Mouse (Mus musculus): ENCODE measurements around the gene Rplp2. TPM values are rescaled to one million over a fixed set of nuclear protein-coding genes. Genes with fewer than 3 reads are reported as not detected.
A peak's percentile ranks its signal among the peaks of the same experiment; 100 is the strongest.

Gene Rplp2
- polyA plus RNA-seq, 1 experiment from 2014 or later: 684 TPM

- peak overlapping the region; percentile 77 for H3K9ac ChIP-seq (replicated peaks; ENCODE audit: low read depth, low read length)
- no peaks in the 10 kb centered on the region for H3K9me3 ChIP-seq (ENCODE audit: control insufficient read depth, low read length)
- peaks cover 15% of the 10 kb centered on the region for H3K36me3 ChIP-seq (ENCODE audit: control insufficient read depth, insufficient read depth)
- peaks cover 47% of the 10 kb centered on the region for H3K4me1 ChIP-seq (replicated peaks; ENCODE audit: control insufficient read depth, insufficient read depth, low read length)
- peak overlapping the region; percentile 49; the same call in 1 of the 2 replicates for H3K27ac ChIP-seq (ENCODE audit: low read length)
- H3K4me3 ChIP-seq (replicated peaks; ENCODE audit: low read length): peak overlapping the region; percentile 62
- ATAC-seq: no peak
- peaks cover 22% of the 10 kb centered on the region for H3K27me3 ChIP-seq (replicated peaks; ENCODE audit: control insufficient read depth, insufficient read depth, low read length)
- H3K4me2 ChIP-seq (ENCODE audit: low read length): peak overlapping the region; percentile 62
- 83% methylated on average over 6 of the region's 6 CpGs for WGBS
These were observed 22.2 kb downstream of the Rplp2 start for GRCm38 (mm10) chr7:141469352-141469751.

DNA sequence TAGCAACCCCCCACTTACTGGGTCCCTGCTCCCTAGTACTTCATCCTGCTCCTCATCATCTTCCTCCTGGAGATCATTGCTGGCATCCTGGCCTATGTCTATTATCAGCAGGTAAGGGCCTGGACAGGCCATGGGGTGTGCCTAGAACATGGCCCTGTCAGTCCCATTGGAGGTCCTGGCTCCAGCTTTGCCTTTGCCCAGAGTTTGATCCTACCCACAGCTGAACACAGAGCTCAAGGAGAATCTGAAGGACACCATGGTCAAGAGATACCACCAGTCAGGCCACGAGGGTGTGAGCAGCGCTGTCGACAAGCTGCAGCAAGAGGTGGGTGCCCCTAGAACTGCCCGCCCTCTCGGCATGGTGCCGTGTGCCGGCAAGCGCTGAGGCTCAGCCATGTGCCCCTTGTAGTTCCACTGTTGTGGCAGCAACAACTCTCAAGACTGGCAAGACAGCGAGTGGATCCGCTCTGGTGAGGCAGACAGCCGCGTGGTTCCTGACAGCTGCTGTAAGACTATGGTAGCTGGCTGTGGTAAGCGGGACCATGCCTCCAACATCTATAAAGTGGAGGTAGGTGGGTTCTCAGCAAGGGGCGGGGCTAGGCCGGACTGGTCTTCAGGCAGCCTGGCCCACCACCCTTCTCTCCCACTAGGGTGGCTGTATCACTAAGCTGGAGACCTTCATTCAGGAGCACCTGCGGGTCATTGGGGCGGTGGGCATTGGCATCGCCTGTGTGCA is 22.9 kb downstream of the Rplp2 start:
- H3K27ac ChIP-seq (ENCODE audit: low read length): no peak overlapping the region
- peaks cover 15% of the 10 kb centered on the region for H3K36me3 ChIP-seq (ENCODE audit: control insufficient read depth, insufficient read depth)
- peaks cover 44% of the 10 kb centered on the region for H3K4me1 ChIP-seq (replicated peaks; ENCODE audit: control insufficient read depth, insufficient read depth, low read length)
- no peak overlapping the region for H3K4me3 ChIP-seq (replicated peaks; ENCODE audit: low read length)
- WGBS: 93% methylated on average over 18 of the region's 18 CpGs
- ATAC-seq: no peak
- no peak overlapping the region; the same call in 1 of the 2 replicates for H3K4me2 ChIP-seq (ENCODE audit: low read length)
- no peaks in the 10 kb centered on the region for H3K9me3 ChIP-seq (ENCODE audit: control insufficient read depth, low read length)
- H3K9ac ChIP-seq (replicated peaks; ENCODE audit: low read depth, low read length): no peak overlapping the region
- peaks cover 14% of the 10 kb centered on the region for H3K27me3 ChIP-seq (replicated peaks; ENCODE audit: control insufficient read depth, insufficient read depth, low read length)

GRCm38 (mm10) chr7:141470637-141470944 is 23.4 kb downstream of the Rplp2 start:
- Histone ChIP-seq H3K27me3 (replicated peaks; ENCODE audit: control insufficient read depth, insufficient read depth, low read length) (peaks cover 9% of the 10 kb centered on the region), H3K36me3 (ENCODE audit: control insufficient read depth, insufficient read depth) (peaks cover 15% of the 10 kb centered on the region), H3K4me2 (ENCODE audit: low read length) (no peak overlapping the region), H3K9ac (replicated peaks; ENCODE audit: low read depth, low read length) (no peak overlapping the region), H3K4me1 (replicated peaks; ENCODE audit: control insufficient read depth, insufficient read depth, low read length) (peaks cover 44% of the 10 kb centered on the region), H3K4me3 (replicated peaks; ENCODE audit: low read length) (no peak overlapping the region), H3K9me3 (ENCODE audit: control insufficient read depth, low read length) (no peaks in the 10 kb centered on the region), H3K27ac (ENCODE audit: low read length) (no peak overlapping the region)
- WGBS: 94% methylated on average over 10 of the region's 10 CpGs
- no peak for ATAC-seq

- H3K36me3 ChIP-seq (ENCODE audit: control insufficient read depth, insufficient read depth): peaks cover 15% of the 10 kb centered on the region
- H3K27me3 ChIP-seq (replicated peaks; ENCODE audit: control insufficient read depth, insufficient read depth, low read length): peaks cover 5% of the 10 kb centered on the region
- no peak overlapping the region for H3K27ac ChIP-seq (ENCODE audit: low read length)
- no peak overlapping the region for H3K9ac ChIP-seq (replicated peaks; ENCODE audit: low read depth, low read length)
- H3K4me2 ChIP-seq (ENCODE audit: low read length): no peak overlapping the region
- WGBS: 94% methylated on average over 1 of the region's 1 CpGs
- H3K4me3 ChIP-seq (replicated peaks; ENCODE audit: low read length): no peak overlapping the region
- peaks cover 47% of the 10 kb centered on the region for H3K4me1 ChIP-seq (replicated peaks; ENCODE audit: control insufficient read depth, insufficient read depth, low read length)
- no peak for ATAC-seq
- H3K9me3 ChIP-seq (ENCODE audit: control insufficient read depth, low read length): no peaks in the 10 kb centered on the region
These were observed 24.1 kb downstream of the Rplp2 start for GRCm38 (mm10) chr7:141471236-141471635.

GRCm38 (mm10) chr7:141472226-141472625 is 25.1 kb downstream of the Rplp2 start:
- H3K4me1 ChIP-seq (replicated peaks; ENCODE audit: control insufficient read depth, insufficient read depth, low read length): peaks cover 51% of the 10 kb centered on the region
- H3K4me3 ChIP-seq (replicated peaks; ENCODE audit: low read length): no peak overlapping the region
- H3K9me3 ChIP-seq (ENCODE audit: control insufficient read depth, low read length): no peaks in the 10 kb centered on the region
- peaks cover 15% of the 10 kb centered on the region for H3K36me3 ChIP-seq (ENCODE audit: control insufficient read depth, insufficient read depth)
- 86% methylated on average over 6 of the region's 6 CpGs for WGBS
- H3K4me2 ChIP-seq (ENCODE audit: low read length): no peak overlapping the region
- no peak for ATAC-seq
- H3K9ac ChIP-seq (replicated peaks; ENCODE audit: low read depth, low read length): no peak overlapping the region
- no peak overlapping the region for H3K27ac ChIP-seq (ENCODE audit: low read length)
- H3K27me3 ChIP-seq (replicated peaks; ENCODE audit: control insufficient read depth, insufficient read depth, low read length): peaks cover 6% of the 10 kb centered on the region

DNA sequence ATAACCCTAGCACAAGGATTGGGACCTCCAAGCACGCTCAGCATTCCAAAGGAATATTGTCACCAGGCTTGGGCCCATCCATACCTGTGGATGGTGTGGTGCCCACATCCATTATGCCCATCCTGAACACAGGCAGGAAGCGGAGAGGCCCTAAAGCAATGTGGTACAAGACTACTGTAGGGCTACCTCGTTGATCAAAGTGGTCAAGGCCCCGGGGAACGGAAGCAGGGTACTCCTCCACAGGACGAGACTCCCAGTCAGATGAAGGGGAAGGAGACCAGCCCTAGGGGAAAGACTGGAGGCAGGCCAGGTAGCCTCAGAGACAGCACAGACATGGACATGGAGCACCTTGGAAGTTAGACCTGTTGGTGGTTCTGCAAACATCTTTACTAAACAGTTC is 25.6 kb downstream of the Rplp2 start:
- H3K27ac ChIP-seq (ENCODE audit: low read length): no peak overlapping the region
- no peak overlapping the region for H3K9ac ChIP-seq (replicated peaks; ENCODE audit: low read depth, low read length)
- 89% methylated on average over 6 of the region's 6 CpGs for WGBS
- peaks cover 47% of the 10 kb centered on the region for H3K4me1 ChIP-seq (replicated peaks; ENCODE audit: control insufficient read depth, insufficient read depth, low read length)
- H3K4me2 ChIP-seq (ENCODE audit: low read length): no peak overlapping the region
- H3K27me3 ChIP-seq (replicated peaks; ENCODE audit: control insufficient read depth, insufficient read depth, low read length): peaks cover 10% of the 10 kb centered on the region
- H3K4me3 ChIP-seq (replicated peaks; ENCODE audit: low read length): no peak overlapping the region
- no peaks in the 10 kb centered on the region for H3K9me3 ChIP-seq (ENCODE audit: control insufficient read depth, low read length)
- ATAC-seq: no peak
- H3K36me3 ChIP-seq (ENCODE audit: control insufficient read depth, insufficient read depth): peaks cover 15% of the 10 kb centered on the region

- Histone ChIP-seq H3K9ac (replicated peaks; ENCODE audit: low read depth, low read length) (peak overlapping the region; percentile 92), H3K36me3 (ENCODE audit: control insufficient read depth, insufficient read depth) (peaks cover 15% of the 10 kb centered on the region), H3K4me3 (replicated peaks; ENCODE audit: low read length) (peak overlapping the region; percentile 67), H3K27ac (ENCODE audit: low read length) (no peak overlapping the region), H3K9me3 (ENCODE audit: control insufficient read depth, low read length) (no peaks in the 10 kb centered on the region), H3K4me2 (ENCODE audit: low read length) (peak overlapping the region; percentile 80), H3K27me3 (replicated peaks; ENCODE audit: control insufficient read depth, insufficient read depth, low read length) (peaks cover 10% of the 10 kb centered on the region), H3K4me1 (replicated peaks; ENCODE audit: control insufficient read depth, insufficient read depth, low read length) (peaks cover 34% of the 10 kb centered on the region)
- no peak for ATAC-seq
- WGBS: 6% methylated on average over 5 of the region's 5 CpGs
These were observed 27.0 kb downstream of the Rplp2 start for GRCm38 (mm10) chr7:141474160-141474559.

- peak within 1 kb of the TSS; percentile 67 for H3K4me3 ChIP-seq (replicated peaks; ENCODE audit: low read length)
- peaks cover 10% of the 10 kb centered on the region for H3K36me3 ChIP-seq (ENCODE audit: control insufficient read depth, insufficient read depth)
- H3K4me1 ChIP-seq (replicated peaks; ENCODE audit: control insufficient read depth, insufficient read depth, low read length): peaks cover 25% of the 10 kb centered on the region
- peak within 1 kb of the TSS; percentile 79 for H3K27ac ChIP-seq (ENCODE audit: low read length)
- peak within 1 kb of the TSS; percentile 92 for H3K9ac ChIP-seq (replicated peaks; ENCODE audit: low read depth, low read length)
- peak within 1 kb of the TSS; percentile 80 for H3K4me2 ChIP-seq (ENCODE audit: low read length)
- WGBS: under 1% methylated on average over 87 of the region's 87 CpGs
- ATAC-seq: peak; percentile 92
- no peaks in the 10 kb centered on the region for H3K9me3 ChIP-seq (ENCODE audit: control insufficient read depth, low read length)
- H3K27me3 ChIP-seq (replicated peaks; ENCODE audit: control insufficient read depth, insufficient read depth, low read length): peaks cover 10% of the 10 kb centered on the region
These were observed 28.0 kb downstream of the Rplp2 start, which contains the start of the genes Polr2l and Tspan4 for GRCm38 (mm10) chr7:141475011-141475804. Gene Polr2l (minus strand): TSS chr7:141475132. Gene Tspan4 (plus strand): TSS chr7:141475240.

DNA sequence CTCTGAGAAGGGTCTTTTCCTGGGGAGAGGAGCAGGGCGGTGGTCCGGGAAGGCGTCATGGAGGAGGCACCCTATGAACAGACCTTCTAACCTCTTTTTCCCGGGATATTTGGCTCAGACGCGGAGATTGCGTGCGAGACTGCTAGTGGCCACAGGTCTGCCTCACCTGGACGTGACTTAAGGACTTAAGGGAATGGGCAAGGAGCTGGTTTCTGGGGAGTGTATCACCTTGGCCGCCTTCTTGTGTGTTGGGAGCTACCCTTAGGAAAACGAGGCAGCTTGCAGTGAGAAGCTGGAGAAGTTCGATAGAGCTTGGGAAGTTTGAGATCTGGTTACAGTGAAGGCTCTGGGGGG is 28.6 kb downstream of the Rplp2 start:
- Histone ChIP-seq H3K4me2 (ENCODE audit: low read length) (peak overlapping the region; percentile 80), H3K4me1 (replicated peaks; ENCODE audit: control insufficient read depth, insufficient read depth, low read length) (peaks cover 25% of the 10 kb centered on the region), H3K27ac (ENCODE audit: low read length) (no peak overlapping the region), H3K9me3 (ENCODE audit: control insufficient read depth, low read length) (no peaks in the 10 kb centered on the region), H3K27me3 (replicated peaks; ENCODE audit: control insufficient read depth, insufficient read depth, low read length) (peaks cover 10% of the 10 kb centered on the region), H3K9ac (replicated peaks; ENCODE audit: low read depth, low read length) (peak overlapping the region; percentile 92), H3K4me3 (replicated peaks; ENCODE audit: low read length) (peak overlapping the region; percentile 67), H3K36me3 (ENCODE audit: control insufficient read depth, insufficient read depth) (peaks cover 8% of the 10 kb centered on the region)
- WGBS: 1% methylated on average over 12 of the region's 12 CpGs
- ATAC-seq: no peak
